Mouse (Mus musculus) CD4-positive, CD25-positive, alpha-beta regulatory T cell, adult 9 weeks (primary cell): Measurements from ENCODE around the gene Tssc4. TPM values are rescaled to one million over a fixed set of nuclear protein-coding genes. Genes with fewer than 3 reads are reported as not detected.

Experiments
- polyA plus RNA-seq: library from polyadenylated mRNA; unstranded; fragments of 100-300 nt; shearing (Covaris generic); gene quantifications from one replicate; pipeline ENCODE4 v1.2.1, GENCODE M21; 2017

Tssc4 gene
- polyA plus RNA-seq = 62.1 TPM

DNA sequence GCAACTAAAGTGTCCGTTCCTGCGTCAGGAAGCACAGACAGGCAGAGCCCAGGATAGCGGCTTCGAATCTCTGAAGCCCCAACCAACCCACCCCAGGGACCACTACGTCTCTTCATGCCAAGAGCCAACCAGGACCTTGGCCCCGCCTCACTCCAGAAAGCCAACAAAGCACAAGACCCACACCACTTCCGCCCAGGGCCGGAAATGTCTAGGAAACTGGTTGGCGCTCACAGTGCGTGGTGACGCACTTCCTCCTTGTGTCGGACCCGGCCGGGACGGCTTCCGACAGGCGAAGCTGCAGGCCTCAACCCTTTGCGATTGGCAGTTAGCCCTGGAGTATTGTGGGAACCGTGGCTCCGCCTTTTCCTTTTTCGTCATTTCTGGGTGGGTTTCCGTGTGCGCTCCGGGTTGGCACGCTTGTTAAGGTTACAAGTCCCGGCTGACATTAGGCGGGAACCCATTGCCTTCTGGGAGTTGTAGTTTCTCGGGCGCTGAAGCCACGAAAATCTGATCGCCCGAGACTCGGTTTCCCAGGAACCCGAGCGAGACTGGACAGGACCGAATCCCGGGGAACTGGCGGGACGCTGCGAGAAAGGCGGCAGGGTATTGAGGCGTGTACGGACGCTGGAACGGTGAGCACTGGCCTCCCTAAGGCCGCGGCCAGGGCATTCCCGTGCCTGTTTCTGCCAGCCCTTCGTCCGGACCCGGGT is at the start of gene Tssc4:
Gene Tssc4, plus strand, starts transcription at position 368 of the 710 bp plus-strand sequence.

DNA sequence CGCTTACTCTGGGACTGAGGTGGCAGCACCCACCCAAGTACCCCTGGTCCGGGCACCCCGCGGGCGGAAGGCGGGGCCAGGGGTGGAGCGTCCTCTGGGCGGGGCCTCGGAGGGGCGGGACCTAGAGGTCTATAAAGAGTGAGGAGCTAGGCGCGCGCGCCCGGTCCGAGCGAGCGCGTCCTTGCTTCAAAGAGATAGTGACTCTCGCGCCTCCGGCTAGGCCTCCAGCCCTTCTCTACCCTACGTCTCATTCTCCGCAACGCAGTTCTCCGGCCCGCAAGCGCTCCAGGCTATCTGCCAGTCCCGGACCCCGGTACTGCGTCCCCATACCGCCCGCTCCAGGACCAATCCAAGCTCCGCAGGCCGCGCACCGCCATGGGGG is 16.4 kb upstream of the Tssc4 start, which contains the start of gene Cd81:
Gene Cd81, plus strand, starts transcription at position 114 of the 382 bp plus-strand sequence.

DNA sequence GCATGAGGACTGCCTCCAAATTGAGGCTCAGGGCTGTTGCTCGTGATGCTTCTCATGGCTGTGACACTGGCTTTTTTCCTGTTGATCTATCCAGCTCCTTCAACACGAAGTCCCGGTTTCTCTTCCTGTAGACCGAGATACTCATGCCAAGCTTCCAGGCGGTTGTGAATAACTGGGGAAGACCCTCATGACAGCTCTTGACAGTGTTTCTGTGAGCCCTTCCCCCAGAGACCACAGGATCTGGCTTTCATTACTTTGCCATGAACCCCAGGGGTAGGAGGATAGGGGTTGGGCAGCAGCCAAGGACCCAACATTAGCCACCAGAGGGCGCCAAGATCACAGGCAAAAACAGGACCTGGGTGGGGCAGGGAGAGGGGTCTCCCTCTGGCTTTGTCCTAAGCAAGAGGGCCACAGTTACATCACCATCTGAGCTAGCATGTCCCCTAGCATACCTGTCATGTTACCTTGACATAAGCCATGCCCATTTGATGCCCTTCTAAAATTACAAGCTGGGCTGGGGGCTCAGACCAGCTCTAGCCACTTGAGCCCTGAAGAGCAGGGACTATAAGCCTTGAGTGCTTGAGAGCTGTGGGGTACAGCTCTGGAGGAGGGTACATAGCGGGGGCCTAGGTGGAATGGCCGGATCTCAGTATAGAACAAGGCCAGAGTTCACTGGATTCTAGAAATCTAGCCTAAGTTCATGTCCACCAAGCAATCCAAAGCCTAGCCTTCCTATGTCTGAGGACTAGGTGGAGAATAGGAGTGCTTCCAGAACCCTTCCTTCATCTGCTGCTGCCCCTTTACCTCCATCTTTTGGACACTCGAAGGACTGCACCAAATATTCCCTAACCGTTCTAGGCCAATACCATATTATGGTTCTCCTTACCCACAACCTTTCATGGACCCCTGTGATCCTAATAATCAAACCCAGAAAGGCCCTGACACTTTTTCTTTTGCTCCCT is 25.8 kb downstream of the Tssc4 start, which contains the start of gene Trpm5:
Gene Trpm5, minus strand, starts transcription at position 51 of the 962 bp plus-strand sequence.

DNA sequence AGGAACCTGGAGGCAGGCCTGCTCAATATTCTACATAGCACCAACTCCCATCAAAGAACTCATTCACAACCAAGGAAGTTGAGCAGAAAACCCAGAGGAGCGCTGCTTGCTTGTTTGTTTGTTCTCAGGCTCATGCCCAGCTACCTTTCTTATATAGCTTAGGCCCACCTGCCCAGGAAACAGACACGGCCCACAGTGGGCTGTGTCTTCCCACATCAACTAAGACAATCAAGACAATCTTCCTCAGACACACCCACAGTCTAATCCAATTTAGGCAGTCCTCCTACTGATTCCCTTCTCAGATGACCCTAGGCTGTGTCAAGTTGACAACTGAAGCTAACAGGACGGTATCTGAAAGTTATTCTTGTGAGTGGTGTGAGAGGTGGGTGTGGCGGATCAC is 37.0 kb downstream of the Tssc4 start, which contains the start of gene Kcnq1:
Gene Kcnq1, plus strand, starts transcription at position 301 of the 400 bp plus-strand sequence.

Other genes with a start within 250 kb of the Tssc4 start
- not detected for gene Th, start 138.1 kb upstream of the Tssc4 start, polyA plus RNA-seq
- gene Ascl2, start 100.0 kb upstream of the Tssc4 start, polyA plus RNA-seq = 2.2 TPM
- gene Tspan32, start 64.2 kb upstream of the Tssc4 start, polyA plus RNA-seq = 732 TPM
- gene Cd81, start 16.5 kb upstream of the Tssc4 start, polyA plus RNA-seq = 198 TPM
- gene Trpm5, start 25.4 kb downstream of the Tssc4 start, polyA plus RNA-seq = not detected
- not detected for gene Kcnq1, start 37.1 kb downstream of the Tssc4 start, polyA plus RNA-seq